Mouse (Mus musculus) thymus, adult 2 months (tissue): ENCODE data around the gene Lcn12. TPM values are rescaled to one million over a fixed set of nuclear protein-coding genes. Genes with fewer than 3 reads are reported as not detected.

Experiments used
- DNase-seq: peaks from one replicate; pipeline ENCODE4 v3.0.0; 2021
- H3K27ac ChIP-seq: fragments of 200-500 bp; 2 replicates; pipeline ENCODE4 v1.5.1; 2012; ENCODE audit warnings: low read length, control low read depth; ENCODE audit not compliant: control insufficient read depth, insufficient read depth
- H3K27me3 ChIP-seq: fragments of 200-500 bp; 2 replicates; pipeline ENCODE4 v1.6.1; 2012; ENCODE audit warnings: mild to moderate bottlenecking, low read length, moderate library complexity, mixed read lengths; ENCODE audit not compliant: control insufficient read depth, insufficient read depth
- H3K36me3 ChIP-seq: fragments of 200-500 bp; 2 replicates; pipeline ENCODE4 v1.6.1; 2012; ENCODE audit warnings: mild to moderate bottlenecking, low read length, moderate library complexity; ENCODE audit not compliant: control insufficient read depth, insufficient read depth
- H3K4me1 ChIP-seq: fragments of 200-500 bp; replicated peaks from 2 replicates; pipeline ENCODE4 v1.6.1; 2012; ENCODE audit warnings: low read length; ENCODE audit not compliant: control insufficient read depth, insufficient read depth
- H3K4me3 ChIP-seq: fragments of 200-500 bp; 2 replicates; pipeline ENCODE4 v1.5.1; 2012; ENCODE audit warnings: mild to moderate bottlenecking, low read length, control low read depth, moderate library complexity; ENCODE audit not compliant: control insufficient read depth, insufficient read depth
- CTCF ChIP-seq: fragments of 200-500 bp; IDR thresholded peaks from 2 replicates; pipeline ENCODE4 v1.5.1; 2012; ENCODE audit warnings: mild to moderate bottlenecking, control low read depth, low read length, moderate library complexity, borderline replicate concordance; ENCODE audit not compliant: control insufficient read depth, poor library complexity, insufficient read depth; ENCODE audit errors: extremely low read depth
- POLR2A ChIP-seq: fragments of 200-500 bp; IDR thresholded peaks from 2 replicates; pipeline ENCODE4 v1.6.1; 2012; ENCODE audit warnings: mild to moderate bottlenecking, low read length, control low read depth, moderate library complexity; ENCODE audit not compliant: control insufficient read depth, poor library complexity, insufficient read depth; ENCODE audit errors: extremely low read depth
- WGBS: fragments of 180-500 bp; shearing (Covaris S2); methylation state at CpG from one replicate; pipeline ENCODE4 v1.1.7; 2018; 5-methylcytosine and 5-hydroxymethylcytosine counted together
- polyA plus RNA-seq: library from polyadenylated mRNA; depleted of rRNA; stranded (reverse); fragments of >200 nt; gene quantifications from 2 replicates; pipeline ENCODE4 v1.2.3, GENCODE M21; 2012; rRNA removed

The Lcn12 gene
- polyA plus RNA-seq, 1 experiment, result not detected

DNA sequence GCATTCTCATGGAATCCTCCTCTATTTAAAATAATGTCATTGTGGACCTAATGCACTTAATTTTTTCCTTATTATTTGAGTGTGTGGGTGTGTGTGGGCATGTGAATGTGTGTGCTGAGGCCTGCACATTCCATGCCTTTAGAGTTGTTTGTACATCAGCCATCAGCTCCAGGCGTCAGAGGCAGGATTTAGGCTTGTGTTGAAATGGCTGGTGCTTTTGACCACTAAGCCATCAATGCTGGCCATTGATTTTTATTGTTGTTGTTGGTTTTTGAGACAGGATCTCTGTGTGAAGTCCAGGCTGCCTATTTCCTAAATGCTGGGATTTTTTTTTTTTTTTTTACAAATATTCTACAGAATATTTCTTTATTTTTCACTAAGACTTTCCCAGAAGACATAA lies 40.8 kb downstream of the Lcn12 start:
- Histone ChIP-seq H3K4me1 (no peaks in the 10 kb centered on the region; the same call in 1 of the 2 replicates), H3K4me3 (no peak overlapping the region), H3K27ac (no peak overlapping the region), H3K36me3 (no peaks in the 10 kb centered on the region; the same call in 1 of the 2 replicates), H3K27me3 (no peaks in the 10 kb centered on the region)
- DNase-seq, result no peak
- no peak for TF ChIP-seq POLR2A
- TF ChIP-seq CTCF, result no peak
- WGBS, result 94% methylated on average over 1 of the region's 1 CpGs

DNA sequence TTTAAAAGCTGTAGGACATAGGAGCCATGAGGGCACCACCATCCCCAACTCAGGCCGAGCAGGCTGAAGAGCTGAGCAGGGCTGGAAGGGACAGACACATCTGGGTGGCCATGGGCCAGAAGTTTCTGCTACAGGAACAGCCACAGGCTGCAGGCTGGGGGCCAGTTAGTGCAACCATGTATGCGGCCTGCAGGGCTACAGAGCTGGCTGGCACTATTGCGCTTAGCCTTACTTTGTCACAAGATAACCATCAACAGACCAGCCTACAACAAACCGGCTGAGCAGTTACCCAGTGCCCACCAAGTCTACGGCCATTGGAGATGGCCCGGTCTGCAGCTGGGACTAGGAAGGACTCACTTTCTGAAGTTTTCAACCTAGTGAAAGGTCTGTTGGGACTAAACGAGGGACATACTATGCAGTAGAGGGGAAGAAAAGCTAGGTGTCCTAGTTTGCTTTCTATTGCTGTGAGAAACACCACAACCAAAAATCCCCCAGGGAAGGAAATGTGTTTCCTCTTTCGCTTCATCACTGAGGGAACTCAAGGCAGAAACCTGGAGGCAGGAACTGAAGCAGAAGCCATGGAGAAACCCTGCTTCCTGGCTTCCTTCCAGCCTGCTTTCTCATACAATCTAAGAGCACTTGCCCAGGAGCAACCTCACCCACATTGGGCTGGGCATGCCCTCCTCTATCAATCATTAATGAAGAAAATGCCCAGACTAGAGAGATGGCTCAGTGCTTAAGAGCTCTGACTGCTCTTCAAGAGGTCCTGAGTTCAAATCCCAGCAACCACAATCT lies 42.7 kb downstream of the Lcn12 start:
- Histone ChIP-seq H3K27ac (no peak overlapping the region), H3K4me1 (no peaks in the 10 kb centered on the region), H3K36me3 (no peaks in the 10 kb centered on the region), H3K4me3 (no peak overlapping the region), H3K27me3 (no peaks in the 10 kb centered on the region)
- TF ChIP-seq POLR2A (no peak), CTCF (no peak)
- DNase-seq, result no peak
- WGBS, result 68% methylated on average over 8 of the region's 8 CpGs

DNA sequence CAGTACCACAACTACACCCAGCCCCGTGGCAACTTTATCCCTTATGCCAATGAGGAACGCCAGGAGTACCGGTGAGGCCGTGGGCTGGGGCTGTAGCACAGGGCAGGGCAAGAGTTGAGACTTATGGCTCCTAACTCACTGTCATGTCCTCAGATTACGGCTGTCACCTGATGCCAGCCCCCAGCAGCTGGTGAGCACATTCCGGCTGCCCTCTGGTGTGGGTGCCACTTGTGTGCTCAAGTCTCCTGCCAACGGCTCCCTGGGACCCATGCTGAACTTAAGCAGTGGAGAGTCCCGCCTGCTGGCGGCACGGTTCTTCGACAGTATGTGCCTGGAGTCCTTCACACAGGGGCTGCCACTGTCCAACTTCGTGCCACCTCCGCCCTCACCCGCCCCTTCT lies 51.0 kb downstream of the Lcn12 start:
- TF ChIP-seq POLR2A (no peak), CTCF (no peak)
- no peak overlapping the region for H3K27ac ChIP-seq
- no peaks in the 10 kb centered on the region for H3K27me3 ChIP-seq
- H3K4me1 ChIP-seq, result no peaks in the 10 kb centered on the region
- no peaks in the 10 kb centered on the region for H3K36me3 ChIP-seq
- DNase-seq, result no peak
- 96% methylated on average over 14 of the region's 14 CpGs for WGBS
- H3K4me3 ChIP-seq, result no peak overlapping the region

DNA sequence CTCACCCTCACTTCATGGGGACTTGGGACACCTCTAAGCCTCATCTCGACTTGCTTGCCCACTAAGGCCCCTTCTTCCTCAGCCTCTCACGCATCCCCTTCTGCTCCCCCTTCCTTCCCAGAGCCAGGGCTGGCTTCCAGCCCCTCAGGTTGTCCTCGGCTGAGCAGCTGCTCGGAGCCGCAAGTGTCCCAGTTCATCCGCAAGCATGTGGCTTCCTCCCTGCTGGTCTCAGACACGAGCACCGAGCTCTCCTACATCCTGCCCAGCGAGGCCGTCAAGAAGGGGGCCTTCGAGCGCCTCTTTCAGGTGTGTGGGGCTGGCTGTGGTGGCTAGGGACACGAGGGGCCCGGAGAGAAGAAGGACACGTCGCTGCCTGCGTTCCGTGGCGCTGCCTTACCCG lies 52.6 kb downstream of the Lcn12 start:
- H3K4me3 ChIP-seq, result no peak overlapping the region
- H3K4me1 ChIP-seq, result no peaks in the 10 kb centered on the region
- no peak for DNase-seq
- 98% methylated on average over 20 of the region's 20 CpGs for WGBS
- no peak overlapping the region for H3K27ac ChIP-seq
- TF ChIP-seq CTCF, result no peak
- no peak for TF ChIP-seq POLR2A
- no peaks in the 10 kb centered on the region for H3K27me3 ChIP-seq
- no peaks in the 10 kb centered on the region for H3K36me3 ChIP-seq

Other genes starting within 250 kb of the Lcn12 start
- gene AL732309.1, start 247.0 kb downstream of the Lcn12 start, polyA plus RNA-seq, result 41.1 and 43.0 TPM in 2 replicates
- 66.1 and 79.1 TPM in 2 replicates for gene Tmem203, start 238.5 kb downstream of the Lcn12 start, polyA plus RNA-seq
- 24.4 and 25.9 TPM in 2 replicates for gene Tprn, start 231.3 kb downstream of the Lcn12 start, polyA plus RNA-seq
- gene Ssna1, start 221.5 kb downstream of the Lcn12 start, polyA plus RNA-seq, result 164 and 182 TPM in 2 replicates
- gene Anapc2, start 221.4 kb downstream of the Lcn12 start, polyA plus RNA-seq, result 141 and 144 TPM in 2 replicates
- gene Tmem210, start 205.8 kb downstream of the Lcn12 start, polyA plus RNA-seq, result 0.35 TPM in 1 of 2 replicates, not detected in the other
- gene Lrrc26, start 204.0 kb downstream of the Lcn12 start, polyA plus RNA-seq, result 1.0 and 1.6 TPM in 2 replicates
- gene Grin1, start 174.7 kb downstream of the Lcn12 start, polyA plus RNA-seq, result 0.50 TPM in 2 replicates
- 23.1 and 26.3 TPM in 2 replicates for gene Man1b1, start 161.6 kb downstream of the Lcn12 start, polyA plus RNA-seq
- gene Dpp7, start 137.6 kb downstream of the Lcn12 start, polyA plus RNA-seq, result 24.5 and 25.6 TPM in 2 replicates
- gene Uap1l1, start 128.2 kb downstream of the Lcn12 start, polyA plus RNA-seq, result 23.0 and 24.4 TPM in 2 replicates
- gene Sapcd2, start 121.6 kb downstream of the Lcn12 start, polyA plus RNA-seq, result 29.7 and 45.2 TPM in 2 replicates
- 11.7 and 14.0 TPM in 2 replicates for gene Entpd2, start 98.0 kb downstream of the Lcn12 start, polyA plus RNA-seq
- gene Npdc1, start 94.6 kb downstream of the Lcn12 start, polyA plus RNA-seq, result 28.4 and 30.8 TPM in 2 replicates
- gene Fut7, start 70.6 kb downstream of the Lcn12 start, polyA plus RNA-seq, result 1.9 and 2.0 TPM in 2 replicates
- 86.6 and 100 TPM in 2 replicates for gene Abca2, start 65.2 kb downstream of the Lcn12 start, polyA plus RNA-seq
- 11.6 and 17.3 TPM in 2 replicates for gene Clic3, start 37.1 kb downstream of the Lcn12 start, polyA plus RNA-seq
- 165 and 192 TPM in 2 replicates for gene Paxx, start 32.8 kb downstream of the Lcn12 start, polyA plus RNA-seq
- 4.4 and 13.8 TPM in 2 replicates for gene Ptgds, start 23.9 kb downstream of the Lcn12 start, polyA plus RNA-seq
- 59.2 and 77.5 TPM in 2 replicates for gene Fbxw5, start 6.8 kb upstream of the Lcn12 start, polyA plus RNA-seq
- 4.7 and 5.0 TPM in 2 replicates for gene C8g, start 7.8 kb upstream of the Lcn12 start, polyA plus RNA-seq
- 47.7 and 49.9 TPM in 2 replicates for gene Traf2, start 53.0 kb upstream of the Lcn12 start, polyA plus RNA-seq
- gene Edf1, start 63.9 kb upstream of the Lcn12 start, polyA plus RNA-seq, result 142 and 152 TPM in 2 replicates
- 18.9 and 25.8 TPM in 2 replicates for gene Mamdc4, start 80.9 kb upstream of the Lcn12 start, polyA plus RNA-seq
- gene Phpt1, start 81.3 kb upstream of the Lcn12 start, polyA plus RNA-seq, result 73.6 and 94.7 TPM in 2 replicates
- gene Ajm1, start 87.8 kb upstream of the Lcn12 start, polyA plus RNA-seq, result 7.0 and 7.4 TPM in 2 replicates
- gene Rabl6, start 114.6 kb upstream of the Lcn12 start, polyA plus RNA-seq, result 83.4 and 89.6 TPM in 2 replicates
- gene Ccdc183, start 123.8 kb upstream of the Lcn12 start, polyA plus RNA-seq, result not detected in 2 replicates
- gene Tmem141, start 128.1 kb upstream of the Lcn12 start, polyA plus RNA-seq, result 4.9 and 12.3 TPM in 2 replicates
- gene Fcna, start 134.1 kb upstream of the Lcn12 start, polyA plus RNA-seq, result 7.8 TPM in 2 replicates
- 0.24 TPM in 1 of 2 replicates, not detected in the other for gene Lcn8, start 159.2 kb upstream of the Lcn12 start, polyA plus RNA-seq
- not detected in 2 replicates for gene Lcn5, start 164.0 kb upstream of the Lcn12 start, polyA plus RNA-seq
- 0.20 and 0.26 TPM in 2 replicates for gene Lcn6, start 182.9 kb upstream of the Lcn12 start, polyA plus RNA-seq
- 0.73 and 0.84 TPM in 2 replicates for gene Lcn10, start 188.8 kb upstream of the Lcn12 start, polyA plus RNA-seq
- gene Obp2a, start 206.1 kb upstream of the Lcn12 start, polyA plus RNA-seq, result 0.45 and 0.54 TPM in 2 replicates
- gene Bmyc, start 212.8 kb upstream of the Lcn12 start, polyA plus RNA-seq, result 36.4 and 43.2 TPM in 2 replicates
- gene Obp2b, start 243.1 kb upstream of the Lcn12 start, polyA plus RNA-seq, result not detected in 2 replicates